Mouse (Mus musculus) G1E (cell line): ENCODE results near the gene Galnt2.

Experiments used
- CTCF ChIP-seq: IDR thresholded peaks from 2 replicates; pipeline ENCODE4 v1.5.1; 2012; ENCODE audit warnings: low read depth, low read length, inconsistent platforms, mixed read lengths
- GATA1 ChIP-seq: IDR thresholded peaks from 2 replicates; pipeline ENCODE4 v1.6.1; 2012; ENCODE audit warnings: borderline replicate concordance, low read length, inconsistent platforms, mixed read lengths
- POLR2AphosphoS5 ChIP-seq: IDR thresholded peaks from 2 replicates; pipeline ENCODE4 v1.6.1; 2012; ENCODE audit warnings: low read depth, low read length, inconsistent platforms; ENCODE audit not compliant: insufficient replicate concordance
- TAL1 ChIP-seq: conservative IDR thresholded peaks from 2 replicates; pipeline ENCODE4 v1.6.1; 2012; ENCODE audit warnings: low read depth, low read length, inconsistent platforms, mixed read lengths

DNA sequence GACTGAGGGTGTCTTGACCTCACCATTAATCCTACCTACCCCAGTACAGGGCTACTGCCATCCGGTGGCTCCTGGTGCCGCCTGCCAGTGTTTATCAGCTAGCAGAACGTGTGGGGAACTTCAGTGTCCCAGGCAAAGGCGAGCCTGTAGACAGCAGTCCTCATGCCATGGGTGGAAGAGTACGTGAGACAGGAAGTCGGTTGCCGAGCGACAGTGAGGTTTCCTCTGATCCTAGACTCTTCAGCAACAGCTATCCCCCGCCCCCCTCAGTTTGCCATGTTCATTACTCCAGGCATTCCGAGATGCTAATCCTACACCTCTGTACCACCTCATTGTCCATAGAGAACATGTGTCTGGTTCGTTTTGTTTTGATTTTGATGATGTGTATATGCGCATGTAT is 29.2 kb downstream of the Galnt2 start:
- TF ChIP-seq CTCF = no peak
- TF ChIP-seq TAL1 = no peak
- no peak for TF ChIP-seq GATA1
- TF ChIP-seq POLR2AphosphoS5 = no peak
